Mouse (Mus musculus) heart, postnatal 14 days (tissue): ENCODE data around the gene Pde10a. TPM values are rescaled to one million over a fixed set of nuclear protein-coding genes. Genes with fewer than 3 reads are reported as not detected.

Experiments used
- DNase-seq, 2 experiments: peaks; one replicate each; pipeline ENCODE4 v3.0.0; 2021 to 2022
- intact Hi-C: fragments of 180-260 bp; cut with DNase I; formaldehyde crosslinking; loops from one replicate; pipeline ENCODE4 v1.15.1; 2025
- total RNA-seq, 2 experiments: library from RNA; stranded (reverse); gene quantifications; 2 replicates each; pipeline ENCODE4 v1.2.3; 2021

Pde10a gene
- total RNA-seq, 2 experiments from 2014 or later, result 2.9 to 5.0 TPM

DNA sequence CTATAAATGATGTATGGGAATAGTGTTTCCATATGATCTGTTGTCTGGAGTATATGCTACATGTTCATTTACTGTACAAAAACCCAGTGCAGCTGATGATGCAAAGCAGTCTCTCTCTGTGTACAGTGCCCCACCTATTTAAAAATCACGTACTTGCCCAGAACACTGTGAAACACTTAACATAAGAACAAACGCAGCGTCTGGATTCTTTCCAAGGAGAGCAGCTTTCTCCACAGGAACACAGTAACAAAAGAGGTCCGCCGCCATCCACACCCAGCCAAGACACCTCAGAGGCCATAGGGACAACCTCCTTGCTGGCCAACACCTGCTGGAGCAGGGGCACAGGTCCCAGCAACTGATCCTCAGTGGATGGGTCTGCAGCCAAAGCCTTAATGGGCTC lies 460.5 kb downstream of the Pde10a start:
- intact Hi-C loops, result no loop called here
- peak in 1 of 2 experiments; percentile 4 for DNase-seq

DNA sequence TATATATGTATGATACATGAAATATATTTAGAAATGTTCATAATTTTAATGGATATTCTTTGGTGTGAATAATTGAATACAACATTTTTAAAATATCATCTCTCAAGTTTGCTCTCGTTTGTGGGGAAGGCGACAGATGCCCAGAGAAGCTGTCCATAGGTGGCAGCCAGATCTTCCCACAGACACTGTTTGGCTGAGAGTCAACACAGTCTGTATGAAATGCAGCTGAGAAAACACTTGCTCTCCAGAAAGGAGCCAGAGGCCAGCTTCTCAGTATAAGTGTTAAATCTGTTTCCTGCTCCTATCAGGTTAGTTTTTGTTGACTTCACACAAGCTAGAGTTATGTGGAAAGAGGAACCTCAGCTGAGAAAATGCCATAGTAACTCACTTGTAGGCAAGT lies 461.4 kb downstream of the Pde10a start:
- DNase-seq, result no peak
- intact Hi-C loops, result no loop called here

- DNase-seq, result no peak
- intact Hi-C loops, result no loop called here
Measured at GRCm38 (mm10) chr17:8987369-8987768, 462.2 kb downstream of the Pde10a start.

GRCm38 (mm10) chr17:8988119-8988807 lies 463.1 kb downstream of the Pde10a start, which contains the start of gene 1700010I14Rik:
TSS of gene 1700010I14Rik (plus strand) at chr17:8988333.
- intact Hi-C loops, result no loop called here
- DNase-seq, result peak; percentile 79 to 88

GRCm38 (mm10) chr17:8991160-8991559 lies 466.0 kb downstream of the Pde10a start:
- peak in 1 of 2 experiments; percentile 14 for DNase-seq
- intact Hi-C loops, result no loop called here

- DNase-seq, result peak in 1 of 2 experiments; percentile 9
- intact Hi-C loops, result no loop called here
Measured at GRCm38 (mm10) chr17:8995344-8995743, 470.2 kb downstream of the Pde10a start.

- DNase-seq, result no peak
- intact Hi-C loops, result no loop called here
Measured at GRCm38 (mm10) chr17:9002438-9002837, 477.3 kb downstream of the Pde10a start.

- intact Hi-C loops, result no loop called here
- DNase-seq, result no peak
Measured at GRCm38 (mm10) chr17:9004516-9004915, 479.3 kb downstream of the Pde10a start.

DNA sequence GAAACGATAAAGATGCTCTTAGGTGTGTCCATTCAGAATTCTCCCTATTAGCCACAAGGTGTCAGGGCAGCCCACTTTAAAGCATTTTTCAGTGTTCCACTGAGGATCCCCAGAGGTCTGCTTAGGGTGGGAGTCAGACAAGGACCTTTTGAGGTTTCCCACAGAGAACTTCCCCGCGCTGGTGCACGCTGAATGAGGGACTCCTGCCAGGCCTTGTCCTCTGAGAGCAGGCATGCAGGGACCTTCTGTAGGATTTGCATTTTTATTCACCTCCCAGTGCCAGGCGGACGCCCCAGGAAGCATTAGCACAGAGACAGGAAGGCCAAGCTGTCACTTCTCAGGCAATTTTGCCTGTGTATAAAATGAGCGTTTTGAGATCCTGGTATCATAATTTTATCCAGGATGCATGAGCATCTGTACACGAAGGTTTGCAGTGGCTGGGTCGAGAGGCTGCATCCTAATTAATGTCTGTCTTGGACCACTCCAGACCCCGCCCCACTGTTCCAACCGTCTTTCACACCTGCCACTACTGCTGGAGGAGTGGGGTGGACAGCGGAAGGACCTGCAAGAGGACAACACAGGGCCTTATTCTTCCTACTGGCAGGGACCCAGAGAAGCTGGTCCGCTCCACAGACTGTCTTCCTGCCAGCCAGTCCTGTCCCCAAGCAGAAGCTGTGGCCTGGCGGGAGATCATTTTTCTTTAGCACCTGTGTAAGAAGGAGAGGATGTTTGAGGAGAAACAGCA lies 498.2 kb downstream of the Pde10a start:
- intact Hi-C loops, result no loop called here
- no peak for DNase-seq

GRCm38 (mm10) chr17:9030181-9030580 lies 505.0 kb downstream of the Pde10a start:
- no peak for DNase-seq
- intact Hi-C loops, result loop anchor here (5.0 to 10.0 kb wide), 2 partner anchors 122 to 725 kb away; no protein-coding TSS in a partner anchor

DNA sequence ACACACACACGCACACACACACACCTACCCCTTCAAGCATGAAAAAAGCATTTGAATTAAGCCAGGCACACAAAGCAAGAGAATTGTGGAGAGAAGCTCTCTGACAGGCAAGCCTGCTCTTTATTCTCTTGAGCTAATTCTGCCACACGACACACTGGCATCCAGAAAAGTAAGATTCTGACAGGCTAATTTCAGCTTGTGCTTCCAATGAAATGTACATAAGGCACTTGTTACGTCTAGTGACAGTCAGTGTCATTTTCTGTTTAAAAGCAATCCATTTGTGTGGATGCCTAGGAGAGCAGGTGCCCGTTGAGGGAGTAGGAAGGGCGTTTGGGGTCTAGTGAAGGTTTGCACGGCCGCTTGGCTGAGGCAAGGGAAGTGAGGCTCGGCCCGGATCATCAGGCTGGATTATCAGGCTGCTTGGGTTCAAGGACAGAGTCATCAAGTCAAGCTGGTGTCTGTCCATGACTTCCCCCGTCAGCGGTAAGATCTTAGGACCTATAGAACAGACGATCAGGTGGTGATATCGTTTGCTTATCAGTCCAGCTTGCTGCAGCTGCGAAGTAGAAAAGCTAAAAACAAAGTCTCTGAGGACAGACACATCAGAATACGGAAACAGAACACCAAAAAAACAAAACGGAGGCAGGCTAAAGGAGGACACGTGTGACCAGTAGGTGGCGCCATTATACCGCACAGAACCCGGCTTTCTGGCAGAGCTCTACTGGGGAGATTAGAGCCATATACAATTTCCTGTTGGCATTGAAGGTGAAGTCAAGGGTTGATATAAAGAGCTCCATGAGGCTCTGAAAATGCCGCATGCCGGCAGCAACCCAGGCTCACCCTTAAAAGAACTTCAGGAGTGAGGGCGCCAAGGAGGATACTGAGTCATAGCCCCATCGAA lies 506.3 kb downstream of the Pde10a start:
- intact Hi-C loops, result loop anchor here (5.0 to 10.0 kb wide), 2 partner anchors 121 to 723 kb away; no protein-coding TSS in a partner anchor
- DNase-seq, result peak; percentile 77 to 87

DNA sequence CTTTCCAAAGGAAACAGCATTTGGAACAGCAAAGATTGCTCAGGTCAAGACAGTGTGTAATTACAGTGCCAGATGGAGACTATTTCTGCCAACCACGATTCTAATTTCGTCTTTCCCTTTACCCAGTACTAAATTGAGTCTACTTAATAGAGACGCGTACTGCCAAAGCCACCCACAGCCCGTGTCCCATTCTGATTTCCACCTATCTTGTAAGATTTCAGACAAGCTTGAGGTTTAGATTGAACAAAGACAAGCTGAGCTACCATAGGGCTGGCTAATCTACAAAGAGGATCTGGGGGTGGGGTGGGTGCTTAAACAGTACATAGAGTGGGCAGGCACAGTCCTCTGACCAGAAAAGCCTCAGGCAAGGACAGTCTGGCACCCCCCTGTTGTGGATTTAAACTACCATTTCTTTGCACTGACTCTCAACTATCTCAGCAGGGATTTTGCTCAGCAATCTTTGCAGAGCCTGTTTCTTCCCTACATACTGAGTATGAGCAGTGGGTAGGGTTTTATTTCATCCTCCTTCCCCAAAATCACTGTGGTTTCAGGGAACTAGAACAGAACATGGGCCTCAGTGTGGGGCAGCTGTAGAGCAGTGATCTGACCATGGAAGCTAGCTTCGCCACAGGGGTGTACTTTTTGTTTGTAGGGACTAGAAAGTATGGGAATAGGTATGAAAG lies 507.3 kb downstream of the Pde10a start:
- DNase-seq, result peak in 1 of 2 experiments; percentile 3
- intact Hi-C loops, result loop anchor here (5.0 to 10.0 kb wide), 2 partner anchors 120 to 722 kb away; no protein-coding TSS in a partner anchor

- intact Hi-C loops, result loop anchor here (5.0 to 10.0 kb wide), 2 partner anchors 119 to 721 kb away; no protein-coding TSS in a partner anchor
Measured at GRCm38 (mm10) chr17:9033511-9033910, 508.3 kb downstream of the Pde10a start.

GRCm38 (mm10) chr17:9035561-9036348 lies 510.6 kb downstream of the Pde10a start:
- intact Hi-C loops, result loop anchor here (10.0 kb wide), 1 partner anchor 719 kb away; no protein-coding TSS in a partner anchor
- no peak for DNase-seq

More at GRCm38 (mm10) chr17:9033511-9033910, 508.3 kb downstream of the Pde10a start:
- no peak for DNase-seq

Other genes starting within 250 kb of the Pde10a start
- gene Mpc1, start 242.5 kb upstream of the Pde10a start, total RNA-seq, result 100 to 1,000 TPM; 496 to 503 TPM
- 10 to 100 TPM; 16.7 to 21.2 TPM for gene Sft2d1, start 214.3 kb upstream of the Pde10a start, total RNA-seq
- under 1 TPM; 0.24 to 0.69 TPM for gene Prr18, start 187.9 kb upstream of the Pde10a start, total RNA-seq
- under 1 TPM; 0.26 to 0.27 TPM for gene T2, start 169.4 kb upstream of the Pde10a start, total RNA-seq
- gene T, start 90.9 kb upstream of the Pde10a start, total RNA-seq, result not detected
- gene Gm17087, start 41.6 kb downstream of the Pde10a start, total RNA-seq, result not detected